Mouse (Mus musculus) liver, embryonic 13.5 days (tissue): ENCODE results near the gene Gm6482. TPM values are rescaled to one million over a fixed set of nuclear protein-coding genes. Genes with fewer than 3 reads are reported as not detected.
"Not testable (repeated sequence)": the region's sequence is repeated elsewhere in the genome, so short reads cannot be mapped to it uniquely, and the experiment has no call there.

Source experiments
- ATAC-seq: fragments of 200-750 bp; cut with Nextera tagmentation; 2 replicates; pipeline ENCODE4 v1.8.0; 2017; ENCODE audit warnings: low read depth, mild to moderate bottlenecking, moderate number of reproducible peaks, moderate library complexity
- DNase-seq: peaks from one replicate; pipeline ENCODE4 v3.0.0; 2022
- H3K27ac ChIP-seq: fragments of 300-500 bp; sonication (generic); 2 replicates; pipeline ENCODE4 v1.5.1; 2015; ENCODE audit warnings: moderate library complexity, mild to moderate bottlenecking, inconsistent platforms
- H3K27me3 ChIP-seq: fragments of 300-500 bp; sonication (generic); 2 replicates; pipeline ENCODE4 v1.6.1; 2015; ENCODE audit warnings: mild to moderate bottlenecking, inconsistent platforms
- H3K36me3 ChIP-seq: fragments of 300-500 bp; sonication (generic); 2 replicates; pipeline ENCODE4 v1.6.1; 2015; ENCODE audit warnings: mild to moderate bottlenecking, inconsistent platforms
- H3K4me1 ChIP-seq: fragments of 300-500 bp; sonication (generic); replicated peaks from 2 replicates; pipeline ENCODE4 v1.6.1; 2015; ENCODE audit warnings: inconsistent platforms
- H3K4me2 ChIP-seq: fragments of 300-500 bp; sonication (generic); 2 replicates; pipeline ENCODE4 v1.6.1; 2015; ENCODE audit warnings: inconsistent platforms, mild to moderate bottlenecking, moderate library complexity
- H3K4me3 ChIP-seq: fragments of 300-500 bp; sonication (generic); replicated peaks from 2 replicates; pipeline ENCODE4 v1.5.1; 2015; ENCODE audit warnings: mild to moderate bottlenecking, inconsistent platforms
- H3K9ac ChIP-seq: fragments of 300-500 bp; sonication (generic); 2 replicates; pipeline ENCODE4 v1.6.1; 2015; ENCODE audit warnings: mild to moderate bottlenecking, inconsistent platforms
- H3K9me3 ChIP-seq: fragments of 300-500 bp; sonication (generic); replicated peaks from 2 replicates; pipeline ENCODE4 v1.6.1; 2016; ENCODE audit warnings: inconsistent platforms
- WGBS: fragments of 180-500 bp; shearing (Covaris S2); methylation state at CpG from one replicate; pipeline ENCODE4 v1.1.7; 2015; ENCODE audit not compliant: insufficient replicate concordance; 5-methylcytosine and 5-hydroxymethylcytosine counted together
- polyA plus RNA-seq: library from polyadenylated mRNA; unstranded; fragments of >200 nt; fragmentation: Nextera tagmentation; extraction: Ambion mirVana; gene quantifications from 2 replicates; pipeline ENCODE4 v1.2.1, GENCODE M21; 2015

The Gm6482 gene
- not detected in 2 replicates for polyA plus RNA-seq

DNA sequence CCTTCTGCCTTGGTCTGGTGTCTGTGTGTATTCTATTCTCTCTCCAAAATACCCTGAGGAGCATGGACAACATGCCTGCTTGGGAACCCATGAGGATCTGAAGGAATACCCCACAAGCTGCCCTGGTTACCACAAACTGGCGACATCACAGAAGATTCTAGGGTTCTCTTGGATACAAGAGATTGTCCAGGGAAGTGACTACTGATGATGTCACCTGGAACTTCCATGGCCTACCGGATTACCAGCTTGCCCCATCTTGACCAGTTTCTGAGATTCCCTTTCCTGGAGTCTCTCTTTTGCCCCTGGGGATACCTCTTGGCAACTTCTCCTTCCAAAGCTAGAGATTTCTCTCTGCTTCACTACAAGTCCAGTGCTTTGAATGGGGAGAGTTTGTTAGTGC lies at the start of gene Gm6482:
Gene Gm6482 (minus strand): TSS at position 101 of the 400 bp plus-strand sequence.
- H3K9ac ChIP-seq, H3K36me3 ChIP-seq, DNase-seq, H3K27ac ChIP-seq, H3K4me3 ChIP-seq, H3K4me2 ChIP-seq, ATAC-seq, H3K27me3 ChIP-seq, H3K4me1 ChIP-seq, H3K9me3 ChIP-seq: not testable (repeated sequence)
- WGBS: 25% methylated on average over 1 of the region's 2 CpGs

DNA sequence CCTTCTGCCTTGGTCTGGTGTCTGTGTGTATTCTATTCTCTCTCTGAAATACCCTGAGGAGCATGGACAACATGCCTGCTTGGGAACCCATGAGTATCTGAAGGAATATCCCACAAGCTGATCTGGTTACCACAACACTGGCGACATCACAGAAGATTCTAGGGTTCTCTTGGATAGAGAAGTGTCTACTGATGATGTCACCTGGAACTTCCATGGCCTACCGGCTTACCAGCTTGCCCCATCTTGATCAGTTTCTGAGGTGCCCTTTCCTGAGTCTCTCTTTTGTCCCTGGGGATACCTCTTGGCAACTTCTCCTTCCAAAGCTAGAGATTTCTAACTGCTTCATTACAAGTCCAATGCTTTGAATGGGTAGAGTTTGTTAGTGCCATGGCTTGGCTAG lies 45.3 kb upstream of the Gm6482 start, which contains the start of gene Gm7954:
Gene Gm7954 (minus strand): TSS at position 101 of the 400 bp plus-strand sequence.
- not testable (repeated sequence) for H3K9me3 ChIP-seq, H3K36me3 ChIP-seq, H3K27ac ChIP-seq, H3K4me1 ChIP-seq, DNase-seq, ATAC-seq, H3K4me2 ChIP-seq, H3K27me3 ChIP-seq, H3K4me3 ChIP-seq, H3K9ac ChIP-seq
- no CpG with 5 or more reads among the region's 2 CpGs for WGBS

DNA sequence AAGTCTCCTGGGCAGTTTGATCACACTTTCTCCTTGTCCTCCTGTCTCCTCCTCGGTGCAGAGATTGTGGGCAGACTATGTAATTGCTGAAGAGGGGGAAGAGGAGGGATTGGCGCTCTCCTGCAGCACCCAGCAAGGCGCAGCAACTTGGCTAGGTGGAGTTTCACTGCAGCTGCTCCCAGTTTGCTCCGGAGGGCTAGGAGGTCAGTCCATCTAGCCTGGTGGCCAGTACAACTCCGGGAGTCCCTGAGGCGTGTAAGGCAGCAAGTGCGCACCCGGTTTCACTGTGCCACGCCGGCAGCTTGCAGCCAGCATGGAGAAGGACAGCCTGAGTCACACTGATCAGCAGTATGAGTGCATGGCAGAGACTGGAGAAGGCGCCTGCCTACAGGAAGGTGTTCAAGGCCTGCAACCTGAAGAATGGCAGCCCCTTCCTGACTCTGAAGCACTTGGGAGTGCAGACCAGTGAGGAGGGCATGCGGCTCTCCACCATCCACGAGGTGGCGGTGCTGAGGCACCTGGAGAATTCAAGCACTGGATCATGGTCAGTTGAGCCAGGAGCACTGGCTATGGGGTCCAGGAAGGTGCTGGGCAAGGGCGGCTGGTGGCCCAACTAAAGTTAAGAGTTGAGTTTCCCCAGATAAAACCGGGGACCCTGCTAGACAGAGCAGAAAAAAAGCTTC lies 17.5 kb upstream of the Gm6482 start:
- WGBS: 13% methylated on average over 11 of the region's 16 CpGs
- H3K9ac ChIP-seq, H3K27me3 ChIP-seq, H3K27ac ChIP-seq, H3K4me1 ChIP-seq, H3K9me3 ChIP-seq, DNase-seq, H3K36me3 ChIP-seq, ATAC-seq, H3K4me2 ChIP-seq, H3K4me3 ChIP-seq: not testable (repeated sequence)

DNA sequence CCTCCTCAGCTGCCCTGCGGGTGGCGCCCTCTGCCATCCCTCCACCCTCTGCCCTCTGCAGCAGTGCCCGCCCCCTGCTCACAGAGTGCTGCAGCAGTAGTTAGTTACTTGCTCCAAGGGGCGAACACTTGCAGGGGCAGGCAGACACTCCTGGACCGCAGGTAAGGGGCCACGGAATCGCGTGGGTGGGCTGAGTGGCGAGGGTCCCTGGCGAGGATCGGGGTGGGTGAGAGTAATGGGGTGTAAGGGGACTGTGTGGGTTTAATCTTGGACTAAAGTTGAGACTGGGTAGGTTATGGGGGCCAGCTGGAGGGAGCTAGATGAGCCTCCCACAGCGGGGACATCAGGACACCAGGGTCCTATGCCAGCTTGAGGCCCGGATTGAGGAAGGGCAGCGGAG lies 16.6 kb upstream of the Gm6482 start:
- not testable (repeated sequence) for H3K4me3 ChIP-seq, H3K27me3 ChIP-seq, ATAC-seq, H3K27ac ChIP-seq, H3K4me2 ChIP-seq, H3K9ac ChIP-seq, H3K9me3 ChIP-seq, H3K36me3 ChIP-seq, DNase-seq, H3K4me1 ChIP-seq
- WGBS: 18% methylated on average over 14 of the region's 14 CpGs

DNA sequence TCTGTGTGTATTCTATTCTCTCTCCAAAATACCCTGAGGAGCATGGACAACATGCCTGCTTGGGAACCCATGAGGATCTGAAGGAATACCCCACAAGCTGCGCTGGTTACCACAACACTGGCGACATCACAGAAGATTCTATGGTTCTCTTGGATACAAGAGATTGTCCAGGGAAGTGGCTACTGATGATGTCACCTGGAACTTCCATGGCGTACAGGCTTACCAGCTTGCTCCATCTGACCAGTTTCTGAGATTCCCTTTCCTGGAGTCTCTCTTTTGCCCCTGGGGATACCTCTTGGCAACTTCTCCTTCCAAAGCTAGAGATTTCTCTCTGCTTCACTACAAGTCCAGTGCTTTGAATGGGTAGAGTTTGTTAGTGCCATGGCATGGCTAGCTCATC lies 21.8 kb downstream of the Gm6482 start, which contains the start of gene Gm7945:
Gene Gm7945 (minus strand): TSS at position 101 of the 400 bp plus-strand sequence.
- not testable (repeated sequence) for H3K27ac ChIP-seq, DNase-seq, H3K4me3 ChIP-seq, H3K4me2 ChIP-seq, H3K27me3 ChIP-seq, H3K4me1 ChIP-seq, H3K9ac ChIP-seq, ATAC-seq, H3K9me3 ChIP-seq, H3K36me3 ChIP-seq
- no CpG with 5 or more reads among the region's 3 CpGs for WGBS

Other genes starting within 250 kb of the Gm6482 start
- 0.12 and 0.16 TPM in 2 replicates for gene Sftpd, start 223.1 kb downstream of the Gm6482 start, polyA plus RNA-seq
- gene Gm2832, start 129.5 kb downstream of the Gm6482 start, polyA plus RNA-seq: not detected in 2 replicates
- not detected in 2 replicates for gene Gm5798, start 59.7 kb downstream of the Gm6482 start, polyA plus RNA-seq
- not detected in 2 replicates for gene Gm7945, start 21.9 kb downstream of the Gm6482 start, polyA plus RNA-seq
- not detected in 2 replicates for gene Gm7954, start 45.2 kb upstream of the Gm6482 start, polyA plus RNA-seq
- gene Gm3486, start 81.2 kb upstream of the Gm6482 start, polyA plus RNA-seq: not detected in 2 replicates
- gene Gm7970, start 147.3 kb upstream of the Gm6482 start, polyA plus RNA-seq: not detected in 2 replicates
- gene 1700049E17Rik2, start 164.9 kb upstream of the Gm6482 start, polyA plus RNA-seq: not detected in 2 replicates
- gene Gm3072, start 216.3 kb upstream of the Gm6482 start, polyA plus RNA-seq: not detected in 2 replicates
- not detected in 2 replicates for gene Gm3676, start 238.2 kb upstream of the Gm6482 start, polyA plus RNA-seq